Mouse (Mus musculus) heart, embryonic 15.5 days (tissue): ENCODE measurements at regions not wholly inside any gene's neighbourhood (a gene's known extent, or its start where the extent isn't known, plus 50 kb on each side); places are given as distances from the start of the nearest gene placed in this dataset.

Experiments used
- ATAC-seq: fragments of 200-750 bp; cut with Nextera tagmentation; replicated peaks from 2 replicates; pipeline ENCODE4 v1.8.0; 2017; ENCODE audit warnings: low read depth, moderate TSS enrichment; ENCODE audit not compliant: insufficient number of reproducible peaks, insufficient read depth, low FRiP score
- H3K27ac ChIP-seq: fragments of 300-500 bp; sonication (generic); 2 replicates; pipeline ENCODE4 v1.5.1; 2015; ENCODE audit warnings: mild to moderate bottlenecking, inconsistent platforms
- H3K27me3 ChIP-seq: fragments of 300-500 bp; sonication (generic); 2 replicates; pipeline ENCODE4 v1.6.1; 2015; ENCODE audit warnings: inconsistent platforms
- H3K36me3 ChIP-seq: fragments of 300-500 bp; sonication (generic); 2 replicates; pipeline ENCODE4 v1.6.1; 2015; ENCODE audit warnings: mild to moderate bottlenecking, inconsistent platforms
- H3K4me1 ChIP-seq: fragments of 300-500 bp; sonication (generic); replicated peaks from 2 replicates; pipeline ENCODE4 v1.6.1; 2015; ENCODE audit warnings: inconsistent platforms
- H3K4me2 ChIP-seq: fragments of 300-500 bp; sonication (generic); 2 replicates; pipeline ENCODE4 v1.6.1; 2015; ENCODE audit warnings: inconsistent platforms, mild to moderate bottlenecking, moderate library complexity
- H3K4me3 ChIP-seq: fragments of 300-500 bp; sonication (generic); 2 replicates; pipeline ENCODE4 v1.5.1; 2015; ENCODE audit warnings: mild to moderate bottlenecking, inconsistent platforms
- H3K9ac ChIP-seq: fragments of 300-500 bp; sonication (generic); 2 replicates; pipeline ENCODE4 v1.6.1; 2015; ENCODE audit warnings: mild to moderate bottlenecking, inconsistent platforms
- H3K9me3 ChIP-seq: fragments of 300-500 bp; sonication (generic); replicated peaks from 2 replicates; pipeline ENCODE4 v1.6.1; 2016; ENCODE audit warnings: inconsistent platforms
- WGBS: fragments of 180-500 bp; shearing (Covaris S2); methylation state at CpG from one replicate; pipeline ENCODE4 v1.1.7; 2015; ENCODE audit warnings: mixed read lengths; 5-methylcytosine and 5-hydroxymethylcytosine counted together

DNA sequence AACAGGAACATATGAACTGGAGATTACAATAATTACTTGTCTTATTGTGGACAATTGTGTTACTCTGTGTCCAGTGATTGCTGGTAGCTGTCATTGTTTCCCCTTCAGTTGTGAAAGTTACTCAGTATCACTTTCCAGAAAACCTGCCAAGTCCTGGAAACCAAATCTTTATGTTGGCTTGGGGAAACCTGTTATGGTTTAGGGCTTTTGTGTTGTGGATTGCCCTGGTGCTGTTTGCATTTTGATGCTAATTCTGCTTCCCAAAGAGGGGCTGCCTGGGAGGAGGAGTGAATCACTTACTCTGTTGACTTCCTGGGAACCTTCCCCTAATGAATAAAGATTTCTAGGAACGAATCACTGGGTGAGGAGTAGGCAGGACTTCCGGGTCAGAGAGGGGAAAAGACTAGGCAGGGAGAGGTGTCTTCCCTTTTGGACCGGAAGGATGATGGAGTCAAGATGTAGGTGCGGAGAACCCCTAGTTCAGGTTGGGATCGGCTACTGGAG is 321.6 kb downstream of the Nedd1 start:
- no peaks in the 10 kb centered on the region for H3K9me3 ChIP-seq
- WGBS = 74% methylated on average over 5 of the region's 5 CpGs
- ATAC-seq = no peak

DNA sequence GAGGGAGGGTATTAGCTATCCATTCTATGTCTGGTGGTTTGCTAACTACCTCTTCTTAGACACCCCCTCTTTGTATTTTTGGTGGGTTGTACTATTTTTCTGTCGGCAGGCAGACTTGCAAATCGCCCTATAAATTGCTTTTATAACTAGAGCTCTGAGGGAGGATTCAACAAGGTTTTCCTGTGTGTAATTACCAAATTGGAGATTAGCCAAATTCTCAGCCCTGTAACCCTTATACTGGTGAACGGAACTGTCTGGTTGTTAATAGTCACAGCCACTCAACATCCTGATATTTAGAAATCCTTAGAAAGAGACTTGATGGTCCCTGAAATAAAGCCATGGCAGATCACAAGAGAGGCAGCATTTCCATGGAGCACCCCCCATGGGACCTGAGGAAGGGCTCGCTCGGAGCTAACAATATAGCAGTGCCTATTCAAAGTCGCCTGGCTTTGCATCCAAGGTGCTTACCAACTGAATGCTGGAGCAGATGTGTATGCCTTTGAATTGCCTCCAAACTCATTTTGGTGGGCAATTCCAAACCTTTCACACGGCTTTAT is 333.0 kb downstream of the Nedd1 start:
- H3K27ac ChIP-seq = no peak overlapping the region
- H3K36me3 ChIP-seq = no peaks in the 10 kb centered on the region
- H3K9me3 ChIP-seq = no peaks in the 10 kb centered on the region
- ATAC-seq = no peak
- WGBS = 72% methylated on average over 7 of the region's 7 CpGs
- no peak overlapping the region for H3K4me2 ChIP-seq
- no peak overlapping the region for H3K9ac ChIP-seq
- no peaks in the 10 kb centered on the region for H3K4me1 ChIP-seq
- H3K4me3 ChIP-seq = no peak overlapping the region
- no peaks in the 10 kb centered on the region for H3K27me3 ChIP-seq

More for the DNA sequence above, 321.6 kb downstream of the Nedd1 start:
- Histone ChIP-seq H3K36me3 (no peaks in the 10 kb centered on the region), H3K27me3 (no peaks in the 10 kb centered on the region), H3K9ac (no peak overlapping the region), H3K4me3 (no peak overlapping the region), H3K27ac (no peak overlapping the region), H3K4me2 (no peak overlapping the region), H3K4me1 (no peaks in the 10 kb centered on the region)

DNA sequence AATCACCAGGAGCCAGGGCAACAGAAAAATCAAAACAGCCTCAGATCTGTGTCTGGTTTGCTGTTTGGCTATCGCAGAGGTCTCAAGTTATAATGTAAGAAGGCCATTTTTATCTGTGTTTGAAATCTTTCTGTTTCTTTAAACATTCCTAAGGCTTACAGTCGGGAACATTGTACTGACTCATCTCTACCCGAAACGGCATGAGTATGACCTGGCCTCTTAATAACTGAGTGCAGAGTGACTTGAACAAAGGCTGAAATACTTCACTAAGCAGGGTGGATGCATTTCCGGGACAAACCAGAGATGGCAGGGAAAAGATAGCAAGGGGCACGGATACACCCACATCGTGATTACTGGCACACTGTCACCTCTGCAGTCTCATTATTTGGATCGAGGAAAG is 355.1 kb downstream of the Nedd1 start:
- ATAC-seq = no peak
- Histone ChIP-seq H3K4me1 (no peaks in the 10 kb centered on the region), H3K27ac (no peak overlapping the region), H3K9me3 (no peaks in the 10 kb centered on the region), H3K4me3 (no peak overlapping the region), H3K36me3 (no peaks in the 10 kb centered on the region), H3K9ac (no peak overlapping the region), H3K4me2 (no peak overlapping the region), H3K27me3 (no peaks in the 10 kb centered on the region)
- WGBS = 68% methylated on average over 8 of the region's 8 CpGs

DNA sequence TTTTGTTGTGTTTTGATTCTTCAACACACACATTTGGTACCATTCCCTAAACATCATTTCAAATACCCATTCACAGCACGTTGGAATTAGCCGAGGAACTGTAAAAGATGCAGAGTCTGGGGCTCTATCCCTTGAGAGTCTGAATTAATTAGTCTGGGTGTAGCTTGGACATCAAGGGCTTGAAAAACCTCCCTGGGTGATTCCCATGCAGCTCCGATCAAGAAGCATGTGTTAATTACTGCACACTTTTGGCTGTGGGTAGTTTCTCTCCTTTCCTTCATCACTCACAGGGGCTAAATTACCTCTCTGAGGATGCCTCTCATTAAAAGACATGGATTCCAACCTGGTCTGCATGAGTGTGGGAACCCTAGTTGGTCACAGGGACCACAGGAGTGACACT is 365.5 kb downstream of the Nedd1 start:
- Histone ChIP-seq H3K9me3 (no peaks in the 10 kb centered on the region), H3K27ac (no peak overlapping the region), H3K9ac (no peak overlapping the region), H3K36me3 (no peaks in the 10 kb centered on the region), H3K4me2 (no peak overlapping the region), H3K4me3 (no peak overlapping the region), H3K4me1 (no peaks in the 10 kb centered on the region), H3K27me3 (no peaks in the 10 kb centered on the region)
- WGBS = 80% methylated on average over 3 of the region's 3 CpGs
- no peak for ATAC-seq

DNA sequence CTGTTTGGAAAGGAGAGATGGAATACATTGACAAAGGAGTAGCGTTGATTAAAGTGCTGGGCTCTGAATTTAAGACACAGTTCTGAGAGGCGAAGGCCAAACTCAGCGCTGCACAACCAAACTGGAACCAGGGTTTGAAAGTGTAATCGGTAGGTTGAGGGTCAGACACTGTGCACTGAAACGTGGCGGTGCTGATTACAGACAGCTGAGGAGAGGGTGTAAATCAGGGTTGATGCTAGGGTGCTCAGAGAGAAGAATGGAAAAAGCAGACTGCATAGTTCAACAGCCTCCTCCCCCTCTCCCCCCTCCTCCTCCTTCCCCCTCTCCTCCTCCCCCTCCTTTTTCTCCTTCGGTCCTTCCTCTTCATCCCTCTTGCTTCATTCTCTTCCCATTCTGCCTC is 373.2 kb downstream of the Nedd1 start:
- no peaks in the 10 kb centered on the region for H3K27me3 ChIP-seq
- H3K27ac ChIP-seq = no peak overlapping the region
- 71% methylated on average over 7 of the region's 7 CpGs for WGBS
- no peak overlapping the region for H3K9ac ChIP-seq
- 0 out of 2 replicates have a peak, but pooled peaks cover 3% of the 10 kb centered on the region for H3K4me1 ChIP-seq
- no peak overlapping the region for H3K4me3 ChIP-seq
- no peaks in the 10 kb centered on the region for H3K36me3 ChIP-seq
- H3K9me3 ChIP-seq = no peaks in the 10 kb centered on the region
- ATAC-seq = no peak
- H3K4me2 ChIP-seq = no peak overlapping the region

DNA sequence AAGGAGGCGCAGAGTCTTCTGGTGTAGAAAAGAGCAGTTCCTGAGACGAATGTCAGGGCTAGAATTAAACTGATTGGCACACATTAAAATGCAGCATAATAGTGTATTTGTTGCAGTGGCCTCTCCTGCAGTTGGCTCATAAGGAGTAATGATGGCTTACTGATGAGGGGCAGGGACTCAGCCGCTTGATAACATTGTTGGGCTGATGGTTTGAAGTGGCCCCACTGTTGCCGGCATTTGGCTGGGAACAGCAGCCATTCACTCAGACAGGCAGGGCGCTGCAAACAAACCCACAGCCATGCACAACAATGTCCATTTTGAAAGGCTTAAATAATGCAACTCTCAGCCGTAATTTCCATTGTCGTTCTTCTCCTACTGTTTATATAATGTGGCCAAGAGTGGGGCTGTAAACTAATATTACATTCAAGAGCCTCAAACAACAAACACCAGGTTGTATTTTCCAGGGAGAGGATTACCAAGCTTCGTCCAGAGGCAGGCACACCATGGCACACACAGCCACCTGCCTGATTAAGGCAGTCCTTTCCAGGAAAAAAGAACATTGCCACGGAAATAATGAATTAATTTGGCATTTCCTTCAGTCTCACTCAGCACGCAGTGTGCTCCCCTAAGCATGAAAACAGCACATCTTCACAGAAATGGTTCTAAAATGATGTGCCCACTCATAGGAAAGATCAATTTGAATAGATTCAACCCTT is 374.1 kb downstream of the Nedd1 start:
- 69% methylated on average over 10 of the region's 10 CpGs for WGBS
- Histone ChIP-seq H3K4me2 (no peak overlapping the region), H3K4me3 (no peak overlapping the region), H3K9me3 (no peaks in the 10 kb centered on the region), H3K4me1 (0 out of 2 replicates have a peak, but pooled peaks cover 3% of the 10 kb centered on the region), H3K36me3 (no peaks in the 10 kb centered on the region), H3K27me3 (no peaks in the 10 kb centered on the region), H3K9ac (no peak overlapping the region), H3K27ac (no peak overlapping the region)
- no peak for ATAC-seq

DNA sequence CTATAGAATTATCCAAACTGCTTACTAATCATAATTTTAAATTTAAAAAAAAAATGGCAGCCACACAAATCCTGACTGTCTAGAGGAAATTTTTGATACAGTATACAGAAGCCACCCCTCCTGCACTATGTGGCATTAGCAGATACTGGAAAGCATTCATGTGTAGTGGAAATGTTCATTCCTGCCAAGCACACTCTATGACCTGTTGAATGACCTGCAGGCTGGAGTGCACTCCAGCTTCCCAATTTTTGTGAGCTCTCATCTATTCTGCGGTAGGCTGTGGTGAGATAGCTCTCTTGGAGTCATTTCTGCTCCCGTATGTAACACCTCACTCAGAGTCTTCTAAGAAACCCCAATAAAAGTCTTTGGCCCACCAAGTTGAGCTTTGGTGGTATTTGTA is 382.5 kb downstream of the Nedd1 start:
- no peak overlapping the region for H3K9ac ChIP-seq
- no peak overlapping the region for H3K27ac ChIP-seq
- ATAC-seq = no peak
- no peaks in the 10 kb centered on the region for H3K9me3 ChIP-seq
- no peak overlapping the region for H3K4me2 ChIP-seq
- no peaks in the 10 kb centered on the region for H3K4me1 ChIP-seq
- no peak overlapping the region for H3K4me3 ChIP-seq
- 91% methylated on average over 2 of the region's 2 CpGs for WGBS
- H3K27me3 ChIP-seq = no peaks in the 10 kb centered on the region
- no peaks in the 10 kb centered on the region for H3K36me3 ChIP-seq

DNA sequence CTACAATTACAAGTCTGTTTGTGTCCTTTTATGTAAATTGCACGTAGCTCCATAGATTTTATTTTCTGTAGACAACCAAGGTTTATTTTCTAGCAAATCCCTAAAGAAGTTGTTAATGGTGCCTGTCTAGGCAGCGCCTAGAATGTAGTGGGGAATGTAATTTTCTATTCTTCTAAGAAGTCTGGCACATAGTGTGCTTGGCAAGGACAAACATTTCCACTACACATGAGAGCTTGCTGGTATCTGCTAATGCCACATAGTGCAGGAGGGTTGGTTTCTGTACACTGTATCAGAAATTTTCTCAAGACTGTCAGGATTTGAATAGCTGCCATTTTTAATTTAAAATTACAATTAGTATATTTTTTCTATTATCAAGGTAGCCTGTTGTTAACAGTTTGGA is 385.3 kb downstream of the Nedd1 start:
- no peak overlapping the region for H3K9ac ChIP-seq
- H3K9me3 ChIP-seq = no peaks in the 10 kb centered on the region
- H3K4me1 ChIP-seq = peaks cover 4% of the 10 kb centered on the region; the same call in 1 of the 2 replicates
- H3K4me2 ChIP-seq = no peak overlapping the region
- 74% methylated on average over 2 of the region's 2 CpGs for WGBS
- H3K4me3 ChIP-seq = no peak overlapping the region
- ATAC-seq = no peak
- no peaks in the 10 kb centered on the region for H3K27me3 ChIP-seq
- no peak overlapping the region for H3K27ac ChIP-seq
- H3K36me3 ChIP-seq = no peaks in the 10 kb centered on the region

DNA sequence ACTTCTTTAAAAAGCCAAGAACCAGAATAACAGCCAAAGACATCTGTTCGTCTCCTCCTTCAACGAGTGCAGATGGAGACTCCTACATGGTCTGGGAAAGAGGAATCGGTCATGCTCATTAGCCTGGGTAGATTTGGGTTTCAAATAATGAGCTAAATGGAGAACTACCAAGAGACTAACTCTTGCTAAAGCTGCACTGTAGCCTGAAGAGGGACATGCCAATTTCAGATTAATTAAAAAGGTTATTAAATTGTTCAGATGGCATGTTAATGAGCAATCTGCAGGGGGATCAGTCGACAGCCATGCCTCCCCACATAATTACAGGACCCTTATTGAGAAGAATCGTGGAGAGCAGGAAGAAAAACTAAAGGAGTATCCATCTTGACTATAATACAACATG is 386.1 kb downstream of the Nedd1 start:
- H3K27me3 ChIP-seq = no peaks in the 10 kb centered on the region
- no peak overlapping the region for H3K9ac ChIP-seq
- no peak for ATAC-seq
- H3K9me3 ChIP-seq = no peaks in the 10 kb centered on the region
- no peak overlapping the region for H3K4me2 ChIP-seq
- H3K27ac ChIP-seq = no peak overlapping the region
- WGBS = 81% methylated on average over 5 of the region's 5 CpGs
- H3K36me3 ChIP-seq = no peaks in the 10 kb centered on the region
- peaks cover 4% of the 10 kb centered on the region; the same call in 1 of the 2 replicates for H3K4me1 ChIP-seq
- no peak overlapping the region for H3K4me3 ChIP-seq

DNA sequence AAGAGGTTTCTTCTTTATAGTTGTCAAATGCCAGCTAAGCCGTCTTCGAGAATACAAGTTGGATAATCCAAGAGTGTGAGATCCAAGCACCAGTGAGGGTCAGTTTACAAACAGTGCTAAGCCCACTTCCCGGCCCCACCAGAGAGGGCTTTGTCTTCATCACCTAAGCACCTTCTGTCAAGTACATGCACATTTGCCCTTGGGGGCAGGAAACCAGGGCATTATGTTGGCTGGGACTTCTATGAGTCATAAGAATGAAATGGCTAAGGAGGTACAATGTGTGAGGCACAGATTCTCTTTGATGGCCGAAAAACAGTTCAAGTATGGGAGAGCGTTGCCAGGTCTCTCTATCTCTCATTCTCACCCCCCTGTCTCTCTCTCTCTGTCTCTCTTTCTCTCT is 387.1 kb downstream of the Nedd1 start:
- Histone ChIP-seq H3K27ac (no peak overlapping the region), H3K9ac (no peak overlapping the region), H3K4me2 (no peak overlapping the region), H3K4me3 (no peak overlapping the region), H3K4me1 (peaks cover 4% of the 10 kb centered on the region; the same call in 1 of the 2 replicates), H3K36me3 (no peaks in the 10 kb centered on the region), H3K27me3 (no peaks in the 10 kb centered on the region), H3K9me3 (no peaks in the 10 kb centered on the region)
- no peak for ATAC-seq
- 70% methylated on average over 5 of the region's 5 CpGs for WGBS

DNA sequence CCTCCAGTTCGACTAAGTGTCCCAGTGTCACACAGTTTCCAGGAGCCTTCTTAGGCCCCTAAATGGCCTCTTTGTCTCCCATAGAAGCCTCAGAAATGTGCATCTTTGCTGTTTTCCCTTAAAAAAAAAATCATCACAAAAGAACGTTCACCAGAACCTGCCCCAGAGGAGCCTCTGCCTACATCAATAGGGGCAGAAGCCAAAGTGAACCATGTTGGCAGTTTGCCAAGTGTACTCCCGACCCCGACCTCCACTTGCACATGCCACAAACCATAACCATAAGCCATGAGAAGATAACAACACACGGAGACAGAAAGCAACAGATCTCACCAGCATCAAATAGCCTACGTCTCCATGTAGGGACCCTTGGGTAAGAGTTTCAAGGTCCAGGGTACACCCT is 388.4 kb downstream of the Nedd1 start:
- Histone ChIP-seq H3K4me2 (no peak overlapping the region), H3K9ac (no peak overlapping the region), H3K4me3 (no peak overlapping the region), H3K9me3 (no peaks in the 10 kb centered on the region), H3K36me3 (no peaks in the 10 kb centered on the region), H3K4me1 (peaks cover 4% of the 10 kb centered on the region; the same call in 1 of the 2 replicates), H3K27ac (no peak overlapping the region), H3K27me3 (no peaks in the 10 kb centered on the region)
- WGBS = 22% methylated on average over 6 of the region's 6 CpGs
- ATAC-seq = no peak
